8 mouse cellular contexts compared by ENCODE assay signal in genomic region chr6:17748866-17749582, GRCm38 (mm10). TPM values are rescaled to one million over a fixed set of nuclear protein-coding genes. Genes with fewer than 3 reads are reported as not detected.
DNase-seq lines count a peak whose midpoint lies in the region; ATAC-seq and TF ChIP-seq lines count a peak whose summit lies in the region.

No protein-coding gene starts in this region.

- H3K36me3 ChIP-seq in hindbrain, postnatal 0 days (ENCODE audit: insufficient read depth, low read length), result no peaks in the 10 kb centered on the region
- H3K36me3 ChIP-seq in macrophage (ENCODE audit: inconsistent target), result no peaks in the 10 kb centered on the region

- no peaks in the 10 kb centered on the region for H3K27me3 ChIP-seq in hindbrain, postnatal 0 days (ENCODE audit: insufficient read depth, low read length)

- H3K9ac ChIP-seq in hindbrain, postnatal 0 days (replicated peaks; ENCODE audit: low read length), result peak overlapping the region; percentile 66

- H3K79me2 ChIP-seq in macrophage (ENCODE audit: inconsistent target), result no peaks in the 10 kb centered on the region

- H3K9me3 ChIP-seq in hindbrain, postnatal 0 days (ENCODE audit: low read length), result no peaks in the 10 kb centered on the region

- peak overlapping the region; percentile 93 for H3K27ac ChIP-seq in hindbrain, postnatal 0 days
- peak overlapping the region; percentile 12; the same call in 1 of the 2 replicates for H3K27ac ChIP-seq in macrophage

- peak overlapping the region; percentile 64 for H3K4me2 ChIP-seq in hindbrain, postnatal 0 days (ENCODE audit: low read depth, low read length)

- ATAC-seq in hindbrain, postnatal 0 days, result peak; percentile 99

- peak; percentile 73 for DNase-seq in T-cell, adult 2 months (ENCODE audit: low spot score)
- peak; percentile 90 for DNase-seq in cerebellum, adult 9-10 months
- DNase-seq in forelimb bud, embryonic 11.5 days (ENCODE audit: low read depth, low spot score), result peak; percentile 74
- peak; percentile 95 for DNase-seq in hindbrain, postnatal 0 days (ENCODE audit: low spot score)
- DNase-seq in left cerebral cortex, adult 8-10 months (ENCODE audit: low spot score in 2 of 2), result peak; percentile 72 to 78
- peak; percentile 61 for DNase-seq in retina, postnatal 7 days (ENCODE audit: low read depth, low spot score)
- DNase-seq in yolk sac, embryonic 10.5 days (ENCODE audit: low spot score), result peak; percentile 65

- TF ChIP-seq CTCF in hindbrain, postnatal 0 days (IDR thresholded peaks at IDR 0.05; ENCODE audit: low read depth), result peak; percentile 53

- WGBS in hindbrain, postnatal 0 days, result 1% methylated on average over 18 of the region's 18 CpGs
- 2% methylated on average over 18 of the region's 18 CpGs for WGBS in macrophage (ENCODE audit: missing documents)

- peak overlapping the region; percentile 48 for H3K4me3 ChIP-seq in hindbrain, postnatal 0 days (ENCODE audit: low read length)
- peak overlapping the region; percentile 26 for H3K4me3 ChIP-seq in macrophage (ENCODE audit: inconsistent target)

- peaks cover 4% of the 10 kb centered on the region; the same call in 1 of the 2 replicates for H3K4me1 ChIP-seq in hindbrain, postnatal 0 days (ENCODE audit: insufficient read depth, low read length)

RNA-seq across cellular contexts. Expression of gene St7, which starts 56.3 kb away (rescaled TPM):
- total RNA-seq in hindbrain, postnatal 0 days (2014; rRNA removed), result 67.4 and 71.7 TPM in 2 replicates
- polyA plus RNA-seq in hindbrain, postnatal 0 days (2015; fragmentation: Nextera tagmentation; extraction: Ambion mirVana), result 35.8 and 36.8 TPM in 2 replicates
- 10 to 100 TPM; 27.5 to 41.4 (median 34.8) TPM for total RNA-seq in left cerebral cortex, adult 8-10 months (2022)
- total RNA-seq in macrophage (2018; cell fraction: chromatin; rRNA removed), result 10 to 100 TPM; 10.4 to 96.7 (median 23.7) TPM
- total RNA-seq in macrophage (2018; cell fraction: cytosol; rRNA removed), result 10 to 100 TPM in 2 of 26 experiments, 1 to 10 TPM in 24; 4.4 to 19.0 (median 6.4) TPM
- 10 to 100 TPM; 11.1 to 78.2 (median 16.6) TPM for total RNA-seq in macrophage (2018; cell fraction: nucleus; rRNA removed)
- polyA plus RNA-seq in macrophage (2018), result 3.8 to 8.0 TPM (median 6.2 TPM) in 3 replicates

Comparison
In these comparisons a context has a peak if more than half of its experiments do, and no peak if none do; other contexts are left out.
1. Peak in every context shown above with its lines: DNase-seq, ATAC-seq, H3K4me3 ChIP-seq and H3K27ac ChIP-seq.